Mouse (Mus musculus) C3H10T1/2 (cell line): ENCODE results near the gene Dnajc8. TPM values are rescaled to one million over a fixed set of nuclear protein-coding genes. Genes with fewer than 3 reads are reported as not detected.

ENCODE experiments used
- polyA plus RNA-seq, 2 experiments: library from polyadenylated mRNA; unstranded; fragments of >200 nt; fragmentation: generic; extraction: Trizol; gene quantifications; one replicate each; pipeline ENCODE4 v1.2.1; 2012; ENCODE audit warnings: missing spikeins in 2 of 2

Dnajc8 gene
- 10 to 100 TPM; 29.3 to 74.5 TPM for polyA plus RNA-seq

GRCm38 (mm10) chr4:132535406-132536121, at the start of gene Dnajc8:
Dnajc8 (plus strand) TSS chr4:132535550.

GRCm38 (mm10) chr4:132510352-132510798, 25.0 kb upstream of the Dnajc8 start, which contains the start of gene Sesn2:
Sesn2 (minus strand) TSS chr4:132510501.

GRCm38 (mm10) chr4:132532981-132533916, 2.1 kb upstream of the Dnajc8 start, which contains the start of gene Atpif1:
Atpif1 (minus strand) TSS chr4:132533659.

GRCm38 (mm10) chr4:132563965-132564364, 28.6 kb downstream of the Dnajc8 start, which contains the start of gene Ptafr:
Ptafr (plus strand) TSS chr4:132564067.

Other genes with a start within 250 kb of the Dnajc8 start
- gene Rab42, start 232.2 kb upstream of the Dnajc8 start, polyA plus RNA-seq = not detected
- gene Trnau1ap, start 206.0 kb upstream of the Dnajc8 start, polyA plus RNA-seq = 10 to 100 TPM; 38.7 to 52.4 TPM
- gene Rcc1, start 181.9 kb upstream of the Dnajc8 start, polyA plus RNA-seq = 10 to 100 TPM; 16.4 to 28.5 TPM
- gene Phactr4, start 113.1 kb upstream of the Dnajc8 start, polyA plus RNA-seq = 1 to 10 TPM; 2.6 to 5.9 TPM
- 1 to 10 TPM; 1.6 to 5.1 TPM for gene Med18, start 71.6 kb upstream of the Dnajc8 start, polyA plus RNA-seq
- 10 to 100 TPM in 1 of 2 experiments, 1 to 10 TPM in 1; 9.2 to 25.8 TPM for gene Sesn2, start 25.0 kb upstream of the Dnajc8 start, polyA plus RNA-seq
- gene Atpif1, start 1.9 kb upstream of the Dnajc8 start, polyA plus RNA-seq = 100 to 1,000 TPM; 397 to 898 TPM
- under 1 TPM in 1 of 2 experiments, not detected in 1; 0.04 TPM for gene Ptafr, start 28.5 kb downstream of the Dnajc8 start, polyA plus RNA-seq
- 10 to 100 TPM in 1 of 2 experiments, 1 to 10 TPM in 1; 5.2 to 12.4 TPM for gene Eya3, start 103.4 kb downstream of the Dnajc8 start, polyA plus RNA-seq
- gene Xkr8, start 197.0 kb downstream of the Dnajc8 start, polyA plus RNA-seq = 1 to 10 TPM; 2.1 to 7.6 TPM
- gene Smpdl3b, start 221.7 kb downstream of the Dnajc8 start, polyA plus RNA-seq = 1 to 10 TPM; 5.7 to 7.7 TPM
- gene Rpa2, start 232.8 kb downstream of the Dnajc8 start, polyA plus RNA-seq = 10 to 100 TPM; 21.8 to 42.1 TPM